Mouse (Mus musculus): ENCODE data around the gene Cryzl2. TPM values are rescaled to one million over a fixed set of nuclear protein-coding genes. Genes with fewer than 3 reads are reported as not detected.

Gene Cryzl2
- polyA plus RNA-seq (2015; fragmentation: Nextera tagmentation; extraction: Ambion mirVana), result 5.8 and 6.6 TPM in 2 replicates

DNA sequence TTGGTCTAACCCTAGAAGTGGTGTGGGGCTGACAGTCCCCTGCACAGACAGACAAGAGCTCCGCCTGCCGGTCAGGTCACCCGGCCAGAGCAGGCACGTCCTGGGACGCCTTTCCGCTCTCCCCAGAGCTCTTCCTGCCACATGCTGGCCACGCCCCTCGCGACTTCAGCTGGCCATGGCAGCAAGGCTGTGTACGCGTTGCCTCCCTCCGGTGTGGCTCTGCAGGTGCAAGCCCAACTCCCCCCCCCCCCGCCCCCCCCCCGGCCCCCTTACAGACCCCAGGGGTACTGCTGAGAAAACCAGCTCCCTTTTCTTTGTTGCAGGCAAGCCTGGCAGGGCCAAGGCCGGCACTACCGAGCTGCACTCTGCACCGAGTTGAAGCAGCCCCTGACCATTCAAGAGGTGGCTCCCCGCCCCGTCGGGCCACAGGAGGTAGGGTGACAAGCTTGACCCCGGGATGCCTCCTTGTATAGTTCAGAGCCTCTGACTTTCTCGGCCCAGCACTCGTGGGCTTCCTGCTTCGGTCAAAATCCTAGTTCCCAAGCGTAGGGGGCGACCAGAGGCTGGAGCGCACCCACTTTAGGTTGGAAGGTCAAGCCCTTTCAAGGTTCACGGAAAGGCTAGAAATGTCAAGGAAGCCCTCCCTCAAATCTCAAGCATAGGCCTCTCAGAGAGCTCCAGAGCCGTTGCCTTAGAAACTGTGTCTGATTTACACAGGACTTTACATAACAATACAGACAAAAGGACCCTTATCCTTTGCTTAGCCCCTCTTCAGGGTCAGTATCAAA is at the start of gene Cryzl2:
Gene Cryzl2 (plus strand): TSS at position 157 of the 788 bp plus-strand sequence.
- H3K27me3 ChIP-seq, result no peaks in the 10 kb centered on the region
- peak within 1 kb of the TSS; percentile 68 for H3K4me2 ChIP-seq
- no peaks in the 10 kb centered on the region for H3K9me3 ChIP-seq (replicated peaks)
- ATAC-seq, result peak; percentile 86
- WGBS, result 2% methylated on average over 28 of the region's 29 CpGs
- H3K9ac ChIP-seq, result peak within 1 kb of the TSS; percentile 58
- peak within 1 kb of the TSS; percentile 35 for H3K4me3 ChIP-seq
- peaks cover 23% of the 10 kb centered on the region for H3K4me1 ChIP-seq
- no peaks in the 10 kb centered on the region for H3K36me3 ChIP-seq (ENCODE audit: poor library complexity, severe bottlenecking)
- H3K27ac ChIP-seq, result peak within 1 kb of the TSS; percentile 51; the same call in 1 of the 2 replicates

DNA sequence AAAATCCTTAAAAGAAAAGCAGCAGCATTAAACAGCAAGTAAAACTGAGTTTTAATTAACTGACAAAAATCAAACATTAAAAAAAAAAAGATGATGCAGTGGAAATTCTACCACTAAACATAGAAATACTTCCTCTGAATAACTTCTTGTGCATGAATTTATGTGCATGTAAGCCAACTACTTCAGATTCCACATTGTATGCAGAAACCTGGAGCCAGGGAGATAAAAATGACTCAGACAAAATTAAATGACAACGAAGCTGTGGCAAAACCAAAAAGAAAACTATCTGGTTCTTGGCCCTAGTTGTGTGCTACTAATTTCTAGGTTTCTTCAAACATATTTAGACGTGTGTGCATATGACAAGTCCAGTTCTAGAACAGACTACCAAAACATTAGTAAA is 48.7 kb upstream of the Cryzl2 start:
- no peak for ATAC-seq
- Histone ChIP-seq H3K4me2 (no peak overlapping the region), H3K4me3 (no peak overlapping the region), H3K27ac (no peak overlapping the region), H3K36me3 (ENCODE audit: poor library complexity, severe bottlenecking) (no peaks in the 10 kb centered on the region), H3K4me1 (peaks cover 37% of the 10 kb centered on the region), H3K27me3 (no peaks in the 10 kb centered on the region), H3K9ac (no peak overlapping the region), H3K9me3 (replicated peaks) (no peaks in the 10 kb centered on the region)
- 79% methylated on average over 2 of the region's 2 CpGs for WGBS

DNA sequence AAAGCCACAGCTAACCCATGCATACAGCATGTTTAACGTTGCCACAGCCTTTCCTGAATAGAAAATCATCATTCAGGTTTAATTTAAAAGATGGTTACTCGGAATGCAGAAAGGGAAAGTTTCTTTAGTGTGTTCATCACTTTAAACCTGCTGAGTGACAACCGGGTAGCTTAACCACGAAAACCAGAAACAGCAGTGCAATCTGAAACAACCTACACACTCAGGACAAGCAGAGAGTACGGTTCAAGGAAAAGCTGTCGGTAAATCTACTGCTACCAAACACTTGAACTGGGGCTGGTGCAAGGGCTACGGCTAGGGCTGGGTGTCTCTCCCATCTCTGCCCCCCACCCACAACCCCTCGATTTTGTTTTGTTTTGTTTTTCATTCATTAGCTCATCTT is 47.4 kb upstream of the Cryzl2 start:
- Histone ChIP-seq H3K36me3 (ENCODE audit: poor library complexity, severe bottlenecking) (0 out of 2 replicates have a peak, but pooled peaks cover 3% of the 10 kb centered on the region), H3K9me3 (replicated peaks) (no peaks in the 10 kb centered on the region), H3K9ac (peak overlapping the region; percentile 80), H3K27me3 (no peaks in the 10 kb centered on the region), H3K4me2 (peak overlapping the region; percentile 81), H3K4me1 (peaks cover 37% of the 10 kb centered on the region), H3K4me3 (peak overlapping the region; percentile 93), H3K27ac (no peak overlapping the region)
- 6% methylated on average over 8 of the region's 8 CpGs for WGBS
- ATAC-seq, result no peak

DNA sequence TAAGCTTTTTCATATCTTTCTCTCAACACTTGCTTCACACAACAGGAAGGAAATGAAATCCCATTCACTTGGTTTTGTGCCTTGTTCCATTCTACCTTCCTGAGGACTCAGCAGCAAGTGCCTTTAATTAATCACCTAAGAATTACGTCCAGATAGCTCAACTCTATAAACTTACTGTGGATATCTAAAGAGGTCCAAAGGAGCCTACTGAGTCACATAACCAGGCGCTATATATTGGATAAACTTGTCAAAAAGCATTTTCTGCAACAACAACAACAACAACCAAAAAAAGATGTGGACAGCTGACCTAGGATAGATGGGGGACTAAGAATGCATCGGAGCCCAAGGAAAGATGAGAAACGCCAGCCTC is 47.1 kb upstream of the Cryzl2 start:
- H3K27me3 ChIP-seq, result no peaks in the 10 kb centered on the region
- H3K4me2 ChIP-seq, result peak overlapping the region; percentile 81
- peak overlapping the region; percentile 80 for H3K9ac ChIP-seq
- H3K27ac ChIP-seq, result peak overlapping the region; percentile 98
- H3K36me3 ChIP-seq (ENCODE audit: poor library complexity, severe bottlenecking), result 0 out of 2 replicates have a peak, but pooled peaks cover 3% of the 10 kb centered on the region
- peaks cover 37% of the 10 kb centered on the region for H3K4me1 ChIP-seq
- ATAC-seq, result no peak
- no peaks in the 10 kb centered on the region for H3K9me3 ChIP-seq (replicated peaks)
- H3K4me3 ChIP-seq, result peak overlapping the region; percentile 93
- WGBS, result under 1% methylated on average over 4 of the region's 4 CpGs

DNA sequence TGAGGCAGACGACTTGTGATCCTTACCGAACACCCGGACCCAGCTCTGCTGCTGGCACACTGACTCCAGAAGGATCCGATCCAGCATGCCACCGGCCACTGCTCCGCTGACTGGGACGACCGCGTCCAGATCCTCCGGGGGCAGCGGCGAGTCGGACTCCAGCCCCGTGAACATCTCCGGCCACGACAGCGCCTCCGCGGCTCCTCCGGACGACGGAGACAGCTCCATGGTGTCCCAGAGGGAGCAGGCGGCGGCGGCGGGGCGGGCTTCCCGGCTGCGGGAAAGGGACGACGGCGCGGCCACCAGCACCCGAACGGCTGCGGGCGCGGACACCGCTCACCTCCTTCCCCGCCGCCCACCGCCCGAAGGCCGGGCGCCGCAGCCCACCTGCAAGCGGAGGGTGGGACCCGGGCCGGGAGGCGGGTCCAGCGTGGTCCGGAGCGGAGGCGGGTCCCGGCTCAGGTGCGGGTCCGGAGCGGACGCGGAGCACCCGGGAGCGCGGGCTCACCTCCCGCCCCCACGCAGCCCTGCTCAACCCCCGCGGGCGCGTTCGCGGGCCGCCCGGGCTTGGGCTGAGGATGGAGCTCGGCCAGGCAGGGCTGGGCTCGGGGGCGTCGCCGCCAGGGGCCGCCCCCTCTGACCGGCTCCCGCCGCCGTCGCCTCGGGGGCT is 46.5 kb upstream of the Cryzl2 start:
- under 1% methylated on average over 57 of the region's 85 CpGs for WGBS
- no peaks in the 10 kb centered on the region for H3K27me3 ChIP-seq

DNA sequence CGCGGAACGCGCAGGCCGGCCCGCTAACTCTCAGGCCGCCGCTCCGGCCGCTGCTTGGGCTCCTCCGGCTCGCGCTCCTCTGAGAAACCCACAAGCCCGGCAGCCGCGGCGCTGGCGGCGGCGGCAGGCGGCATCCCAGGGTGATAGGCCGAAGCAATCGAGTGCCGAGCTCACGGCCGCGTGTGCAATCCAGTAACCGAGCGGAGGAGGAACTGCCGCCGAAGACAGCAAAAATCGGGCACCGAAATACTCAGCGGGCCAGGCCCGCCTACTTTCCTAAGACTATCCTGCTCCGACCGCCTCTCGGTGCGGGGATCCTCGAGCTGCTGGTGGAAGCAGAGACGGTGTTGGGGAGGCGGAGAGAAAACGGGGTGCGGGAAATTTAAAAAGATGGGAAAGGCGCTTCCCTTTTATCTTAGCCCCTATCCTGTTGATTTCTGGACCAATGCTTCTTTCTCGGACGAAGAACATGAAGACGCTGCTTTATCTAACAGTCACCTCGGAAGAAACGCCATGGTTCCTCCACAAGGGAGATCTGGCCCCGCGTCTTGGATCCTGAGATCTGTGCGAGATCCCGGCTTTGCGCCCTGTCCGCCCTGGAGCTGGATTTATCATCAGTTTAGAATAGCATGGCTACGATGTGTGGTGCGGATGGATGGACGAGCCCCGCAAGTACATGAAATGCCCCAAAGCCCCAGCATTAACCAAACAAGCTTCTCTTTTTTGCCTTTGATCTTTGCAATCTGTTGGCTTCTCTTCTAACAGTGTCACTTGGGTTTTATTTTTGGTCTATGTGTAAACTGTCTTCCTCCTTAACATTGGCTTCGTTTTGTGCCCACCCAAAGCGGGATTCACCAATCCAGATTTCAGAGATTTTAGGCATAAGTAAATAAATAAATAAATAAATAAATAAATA is 45.7 kb upstream of the Cryzl2 start, which contains the start of gene Rasal2:
Gene Rasal2 (minus strand): TSS at position 142 of the 916 bp plus-strand sequence.
- H3K36me3 ChIP-seq (ENCODE audit: poor library complexity, severe bottlenecking), result 0 out of 2 replicates have a peak, but pooled peaks cover 3% of the 10 kb centered on the region
- under 1% methylated on average over 61 of the region's 62 CpGs for WGBS
- H3K4me2 ChIP-seq, result peak within 1 kb of the TSS; percentile 81
- peak within 1 kb of the TSS; percentile 93 for H3K4me3 ChIP-seq
- H3K27me3 ChIP-seq, result no peaks in the 10 kb centered on the region
- H3K9ac ChIP-seq, result peak within 1 kb of the TSS; percentile 80
- H3K4me1 ChIP-seq, result peaks cover 41% of the 10 kb centered on the region
- peak within 1 kb of the TSS; percentile 98 for H3K27ac ChIP-seq
- peak; percentile 98 for ATAC-seq
- H3K9me3 ChIP-seq (replicated peaks), result no peaks in the 10 kb centered on the region

More for the DNA sequence above, 46.5 kb upstream of the Cryzl2 start:
- Histone ChIP-seq H3K36me3 (ENCODE audit: poor library complexity, severe bottlenecking) (0 out of 2 replicates have a peak, but pooled peaks cover 3% of the 10 kb centered on the region), H3K27ac (peak overlapping the region; percentile 98), H3K9me3 (replicated peaks) (no peaks in the 10 kb centered on the region), H3K9ac (peak overlapping the region; percentile 80), H3K4me2 (peak overlapping the region; percentile 81), H3K4me3 (peak overlapping the region; percentile 93), H3K4me1 (peaks cover 37% of the 10 kb centered on the region)
- peak; percentile 86 for ATAC-seq

DNA sequence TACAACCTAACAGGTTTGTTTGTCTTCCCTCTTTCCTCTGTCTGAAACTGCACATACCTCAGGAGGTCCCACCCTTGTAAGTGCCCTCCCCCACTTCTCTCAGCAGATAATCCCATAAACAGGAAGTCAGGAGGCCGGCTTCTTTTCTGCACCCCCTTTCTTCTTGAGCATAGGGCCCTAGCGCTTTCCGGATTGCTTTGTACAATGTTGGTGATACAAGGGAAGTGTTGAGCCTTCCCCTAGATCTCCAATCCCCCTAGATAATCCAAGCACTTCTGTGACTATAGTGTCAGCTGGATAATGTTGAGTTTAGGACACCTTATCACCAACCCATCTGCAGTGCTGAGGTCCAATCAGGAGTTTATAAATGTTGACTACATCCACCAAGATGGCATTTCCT is 42.6 kb upstream of the Cryzl2 start:
- Histone ChIP-seq H3K4me2 (no peak overlapping the region), H3K36me3 (ENCODE audit: poor library complexity, severe bottlenecking) (peaks cover 15% of the 10 kb centered on the region), H3K27me3 (no peaks in the 10 kb centered on the region), H3K9ac (no peak overlapping the region), H3K4me3 (no peak overlapping the region), H3K9me3 (replicated peaks) (no peaks in the 10 kb centered on the region), H3K27ac (no peak overlapping the region), H3K4me1 (peaks cover 27% of the 10 kb centered on the region)
- WGBS, result 81% methylated on average over 3 of the region's 3 CpGs
- ATAC-seq, result no peak

DNA sequence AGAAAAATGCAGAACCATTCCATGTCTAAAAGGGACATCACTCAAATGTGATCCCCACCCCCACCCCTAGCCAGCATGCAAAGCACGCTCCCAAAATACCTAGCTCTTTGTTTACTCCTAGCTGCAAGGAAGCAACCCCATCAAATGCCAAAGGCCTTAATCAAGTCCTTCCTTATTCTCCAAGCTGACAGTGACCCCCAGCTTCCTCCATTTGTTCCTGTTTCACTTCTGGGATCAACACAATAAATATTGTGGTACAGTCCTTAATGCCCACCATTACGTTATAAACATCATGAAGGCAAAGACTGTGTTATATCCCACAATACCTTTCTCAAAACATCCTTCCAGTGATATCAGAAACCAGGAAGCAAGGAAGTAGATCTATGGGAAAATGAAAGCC is 41.7 kb upstream of the Cryzl2 start:
- peaks cover 21% of the 10 kb centered on the region for H3K4me1 ChIP-seq
- H3K4me2 ChIP-seq, result no peak overlapping the region
- no peak overlapping the region for H3K9ac ChIP-seq
- H3K27ac ChIP-seq, result no peak overlapping the region
- 87% methylated on average over 2 of the region's 2 CpGs for WGBS
- no peak for ATAC-seq
- H3K36me3 ChIP-seq (ENCODE audit: poor library complexity, severe bottlenecking), result peaks cover 15% of the 10 kb centered on the region
- H3K9me3 ChIP-seq (replicated peaks), result no peaks in the 10 kb centered on the region
- H3K4me3 ChIP-seq, result no peak overlapping the region
- no peaks in the 10 kb centered on the region for H3K27me3 ChIP-seq

DNA sequence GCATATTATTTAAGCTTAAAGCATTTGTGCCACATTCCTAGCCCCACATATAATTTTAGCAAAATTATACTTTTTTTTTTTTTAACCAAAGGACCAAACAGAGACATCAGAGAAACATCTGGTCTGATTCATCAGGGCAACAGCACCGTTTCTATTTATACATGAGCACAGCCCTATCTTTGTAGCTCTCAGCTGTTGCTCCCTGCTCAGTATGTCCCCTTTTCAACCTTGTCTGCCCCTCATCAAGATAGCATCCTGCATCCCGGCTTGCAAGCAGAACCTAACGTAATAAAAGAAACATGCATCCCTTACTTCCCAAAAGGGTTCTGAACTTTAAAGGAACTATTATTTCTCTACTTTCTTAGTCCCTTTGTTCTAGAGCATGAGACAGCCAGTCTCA is 41.0 kb upstream of the Cryzl2 start:
- Histone ChIP-seq H3K4me1 (peaks cover 21% of the 10 kb centered on the region), H3K36me3 (ENCODE audit: poor library complexity, severe bottlenecking) (peaks cover 15% of the 10 kb centered on the region), H3K27ac (peak overlapping the region; percentile 59), H3K27me3 (no peaks in the 10 kb centered on the region), H3K9me3 (replicated peaks) (no peaks in the 10 kb centered on the region), H3K4me3 (no peak overlapping the region), H3K9ac (no peak overlapping the region), H3K4me2 (peak overlapping the region; percentile 24; the same call in 1 of the 2 replicates)
- 32% methylated on average over 3 of the region's 3 CpGs for WGBS
- ATAC-seq, result no peak

DNA sequence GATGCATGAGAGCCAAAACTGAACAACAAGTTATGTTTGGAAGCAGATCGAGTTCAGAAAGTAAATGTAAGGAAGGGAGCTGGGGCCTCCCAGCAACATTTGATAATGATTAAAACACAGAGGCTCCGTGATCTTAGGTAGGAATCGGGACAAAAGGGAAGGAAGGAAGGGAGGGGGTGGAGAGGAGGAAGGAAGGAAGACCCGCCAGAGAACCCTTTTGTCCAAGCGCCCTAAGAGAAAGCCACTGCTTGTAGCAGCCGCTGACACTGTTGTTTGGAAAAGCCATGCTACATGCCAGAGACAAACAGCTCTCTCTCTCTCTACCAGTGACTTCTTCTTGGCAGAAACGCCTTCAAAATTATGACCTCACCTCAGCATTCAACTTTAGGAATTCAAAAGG is 40.5 kb upstream of the Cryzl2 start:
- ATAC-seq, result no peak; the same call in 1 of the 2 replicates
- 15% methylated on average over 7 of the region's 7 CpGs for WGBS
- H3K4me3 ChIP-seq, result no peak overlapping the region
- H3K9me3 ChIP-seq (replicated peaks), result no peaks in the 10 kb centered on the region
- H3K9ac ChIP-seq, result no peak overlapping the region
- H3K27me3 ChIP-seq, result no peaks in the 10 kb centered on the region
- H3K4me1 ChIP-seq, result peaks cover 21% of the 10 kb centered on the region
- peak overlapping the region; percentile 59 for H3K27ac ChIP-seq
- H3K4me2 ChIP-seq, result peak overlapping the region; percentile 24; the same call in 1 of the 2 replicates
- H3K36me3 ChIP-seq (ENCODE audit: poor library complexity, severe bottlenecking), result peaks cover 15% of the 10 kb centered on the region

DNA sequence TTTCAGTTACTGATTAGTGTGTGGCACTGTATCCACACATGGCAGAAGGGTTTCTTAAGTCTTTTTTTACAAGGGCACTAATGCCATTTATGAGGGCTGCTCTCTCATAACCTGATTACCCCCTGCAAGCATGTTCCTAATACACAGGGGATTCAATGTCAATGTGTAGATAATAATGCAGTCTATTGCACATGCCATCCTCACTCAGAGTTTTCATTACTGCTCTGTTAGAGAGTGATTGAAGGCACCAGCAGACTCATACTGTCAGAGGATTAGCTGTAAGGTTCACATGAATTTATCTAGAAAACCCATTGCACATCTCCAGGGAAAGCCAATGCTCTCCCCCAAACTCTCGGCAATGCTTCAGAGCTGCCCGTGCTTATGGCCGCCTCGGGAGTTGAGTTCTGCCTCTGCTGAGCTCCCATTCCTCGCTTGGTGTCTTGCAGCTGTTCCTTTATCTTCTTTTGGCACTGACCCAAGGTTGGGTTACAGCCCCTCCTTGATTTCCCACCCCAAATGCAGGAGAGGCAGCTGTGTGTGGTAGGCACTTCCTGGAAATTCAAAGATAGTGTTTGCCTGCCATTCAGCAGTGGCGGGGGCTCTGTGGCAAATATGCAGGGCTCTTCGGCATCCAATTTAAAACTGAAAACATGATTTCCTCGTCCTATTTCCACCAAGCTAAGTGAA is 32.5 kb upstream of the Cryzl2 start:
- ATAC-seq, result peak; percentile 90
- H3K4me2 ChIP-seq, result peak overlapping the region; percentile 10; the same call in 1 of the 2 replicates
- no peaks in the 10 kb centered on the region for H3K27me3 ChIP-seq
- WGBS, result 45% methylated on average over 8 of the region's 8 CpGs
- no peaks in the 10 kb centered on the region for H3K36me3 ChIP-seq (ENCODE audit: poor library complexity, severe bottlenecking)
- no peak overlapping the region for H3K9ac ChIP-seq
- H3K4me3 ChIP-seq, result no peak overlapping the region
- peak overlapping the region; percentile 57 for H3K27ac ChIP-seq
- H3K4me1 ChIP-seq, result peaks cover 9% of the 10 kb centered on the region
- H3K9me3 ChIP-seq (replicated peaks), result no peaks in the 10 kb centered on the region

All from forebrain, embryonic 13.5 days (tissue).